ENCODE assay signal across 15 mouse cellular contexts in genomic region chr10:93666222-93666621, GRCm38 (mm10). TPM values are rescaled to one million over a fixed set of nuclear protein-coding genes. Genes with fewer than 3 reads are reported as not detected.
DNase-seq lines count a peak whose midpoint lies in the region; ATAC-seq lines count a peak whose summit lies in the region.
"Had no signal": no experiment of that assay in that cellular context is flagged by ENCODE, and none has a peak within 500 bp of the region (broad histone marks: within the 10 kb centered on the region; RNA-seq: fewer than 3 reads in every experiment).

No protein-coding gene starts in this region.

- ATAC-seq in heart, embryonic 13.5 days (ENCODE audit: extremely low read depth, insufficient number of reproducible peaks, low FRiP score, low TSS enrichment), result peak; percentile 19; the same call in 1 of the 2 replicates
- peak; percentile 88 for ATAC-seq in megakaryocyte progenitor cell, adult 5-6 weeks (replicated peaks; ENCODE audit: poor library complexity)
- ATAC-seq: forebrain, postnatal 0 days had no signal

- no peak overlapping the region for H3K27ac ChIP-seq in heart, embryonic 13.5 days (replicated peaks)
- H3K27ac ChIP-seq: left cerebral cortex, adult 2 months had no signal

- no peak overlapping the region for H3K9ac ChIP-seq in heart, embryonic 13.5 days
- H3K9ac ChIP-seq: forebrain, postnatal 0 days had no signal

- no peaks in the 10 kb centered on the region for H3K9me3 ChIP-seq in heart, embryonic 13.5 days
- H3K9me3 ChIP-seq: megakaryocyte, embryonic 14.5 days had no signal

- H3K27me3 ChIP-seq in heart, embryonic 13.5 days (replicated peaks), result no peaks in the 10 kb centered on the region
- H3K27me3 ChIP-seq: megakaryocyte, embryonic 14.5 days; Patski had no signal

- intact Hi-C loops in heart, postnatal 25 days (cut with DNase I), result no loop called here

- no peak overlapping the region for H3K4me3 ChIP-seq in heart, embryonic 13.5 days
- H3K4me3 ChIP-seq: left cerebral cortex, adult 2 months; megakaryocyte, embryonic 14.5 days had no signal

- 67% methylated on average over 2 of the region's 2 CpGs for WGBS in heart, embryonic 13.5 days
- WGBS in large intestine, adult 2 months, result 35% methylated on average over 2 of the region's 2 CpGs

- H3K4me2 ChIP-seq in heart, embryonic 13.5 days, result no peak overlapping the region

- peaks cover 38% of the 10 kb centered on the region for H3K4me1 ChIP-seq in heart, embryonic 13.5 days

- DNase-seq in heart, postnatal 25 days (ENCODE audit: low spot score), result no peak
- DNase-seq in WW6 (ENCODE audit: low read depth, low spot score), result peak; percentile 70
- peak; percentile 45 for DNase-seq in large intestine, adult 2 months (ENCODE audit: low read depth, low spot score)
- DNase-seq in thymus, adult 18-20 months, result no peak
- DNase-seq in retina, embryonic 14.5 days (ENCODE audit: low spot score), result no peak
- DNase-seq in urinary bladder, postnatal 4 days (ENCODE audit: low spot score in 2 of 2), result no peak
- DNase-seq: adrenal gland, postnatal 14 days; cerebellum, adult 11 months; forebrain, postnatal 0 days; gastrocnemius, postnatal 25 days had no signal

- H3K36me3 ChIP-seq in heart, embryonic 13.5 days, result no peaks in the 10 kb centered on the region

RNA-seq across cellular contexts. Expression of gene Ntn4, which starts 25.7 kb away (rescaled TPM):
- polyA plus RNA-seq in heart, embryonic 13.5 days (2015; fragmentation: Nextera tagmentation; extraction: Ambion mirVana), result 0.82 and 1.3 TPM in 2 replicates
- 10 to 100 TPM; 12.2 to 14.1 TPM for total RNA-seq in heart, postnatal 25 days (2021)
- polyA plus RNA-seq in large intestine, adult 2 months (2012; rRNA removed), result 4.9 and 5.0 TPM in 2 replicates
- total RNA-seq in megakaryocyte progenitor cell, adult 5-6 weeks (2015), result 1.2 TPM in 2 replicates
- total RNA-seq in megakaryocyte progenitor cell, adult 5-6 weeks (2017), result 0.74 and 1.1 TPM in 2 replicates

Comparison
In these comparisons a context has a peak if more than half of its experiments do, and no peak if none do; other contexts are left out.
1. DNase-seq: peak in WW6 (single experiment) and large intestine, adult 2 months (single experiment); none in heart, postnatal 25 days (single experiment), thymus, adult 18-20 months (0 of 2), retina, embryonic 14.5 days (single experiment) and urinary bladder, postnatal 4 days (0 of 2).
2. RNA of gene Ntn4, which starts 25.7 kb away (total RNA-seq): 12.2 to 14.1 TPM in heart, postnatal 25 days; 0.74 to 1.2 TPM in megakaryocyte progenitor cell, adult 5-6 weeks; every median in the first group is over 4 times any median in the second.